Mouse (Mus musculus): ENCODE results near the gene Arid2.

DNA sequence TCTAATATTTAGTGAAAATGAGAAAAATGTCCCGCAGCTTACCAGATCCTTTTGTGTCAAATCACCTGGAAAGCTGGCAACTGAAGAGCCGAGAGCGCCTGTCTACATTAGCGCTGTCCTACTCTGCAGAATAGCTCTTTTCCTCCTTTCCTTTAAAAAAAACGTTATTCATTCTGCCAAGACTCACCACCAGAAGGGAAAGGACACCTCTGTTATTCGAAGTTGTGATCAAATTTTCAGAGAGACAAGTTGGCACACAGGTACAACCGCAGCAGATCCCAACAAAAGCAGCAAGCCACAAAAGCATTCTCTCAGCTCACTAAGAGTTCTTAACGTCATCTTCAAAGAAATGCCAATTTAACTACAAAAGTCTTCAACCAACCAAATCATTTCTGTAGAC lies 4.2 kb upstream of the Arid2 start:
- TF ChIP-seq CTCF (IDR thresholded peaks at IDR 0.05; ENCODE audit: insufficient read depth, low read depth, low read length): no peak
- TF ChIP-seq POLR2A (IDR thresholded peaks at IDR 0.05; ENCODE audit: insufficient read depth, low read depth, low read length): no peak

Measured in olfactory bulb, adult 2 months (tissue).